Mouse (Mus musculus): ENCODE data around the gene Slk. TPM values are rescaled to one million over a fixed set of nuclear protein-coding genes. Genes with fewer than 3 reads are reported as not detected.

Gene Slk
- polyA plus RNA-seq, 1 experiment from 2014 or later, result 21.1 TPM

DNA sequence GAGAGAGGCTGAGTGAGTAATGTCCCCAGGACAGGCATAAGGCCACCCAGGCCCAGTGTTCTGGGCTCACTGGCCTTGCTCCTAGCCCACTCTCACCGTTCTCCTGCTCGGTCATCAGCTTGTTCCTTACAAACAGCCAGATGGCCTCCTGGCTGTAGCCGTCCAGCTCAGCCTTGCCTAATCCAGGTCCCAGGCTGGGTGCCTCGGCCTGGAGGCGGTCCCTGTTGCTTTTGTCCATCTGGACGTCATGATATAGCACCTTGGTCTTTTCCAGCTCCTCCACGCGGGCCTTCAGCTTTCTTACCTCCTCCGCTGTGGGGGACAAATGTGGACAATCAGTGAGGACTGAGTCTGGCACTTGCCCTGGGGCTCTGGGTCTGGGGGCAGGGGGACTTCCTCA, 88.9 kb downstream of the Slk start:
- no peak for ATAC-seq (replicated peaks; ENCODE audit: low FRiP score, low TSS enrichment, low read depth)
- no peak overlapping the region for H3K9ac ChIP-seq (ENCODE audit: low read length)
- H3K36me3 ChIP-seq (ENCODE audit: control insufficient read depth, insufficient read depth, low read length), result no peaks in the 10 kb centered on the region
- no peaks in the 10 kb centered on the region for H3K4me1 ChIP-seq (replicated peaks; ENCODE audit: control insufficient read depth, insufficient read depth, low read length)
- no peak overlapping the region for H3K4me2 ChIP-seq (ENCODE audit: low read length)
- H3K4me3 ChIP-seq (ENCODE audit: low read depth, low read length), result no peak overlapping the region
- no peak overlapping the region for H3K27ac ChIP-seq (ENCODE audit: low read depth)
- DNase-seq (ENCODE audit: low spot score), result no peak
- no peaks in the 10 kb centered on the region for H3K9me3 ChIP-seq (ENCODE audit: control insufficient read depth, low read length)
- H3K27me3 ChIP-seq (replicated peaks; ENCODE audit: control insufficient read depth, insufficient read depth, low read length), result no peaks in the 10 kb centered on the region
- 69% methylated on average over 9 of the region's 9 CpGs for WGBS

DNA sequence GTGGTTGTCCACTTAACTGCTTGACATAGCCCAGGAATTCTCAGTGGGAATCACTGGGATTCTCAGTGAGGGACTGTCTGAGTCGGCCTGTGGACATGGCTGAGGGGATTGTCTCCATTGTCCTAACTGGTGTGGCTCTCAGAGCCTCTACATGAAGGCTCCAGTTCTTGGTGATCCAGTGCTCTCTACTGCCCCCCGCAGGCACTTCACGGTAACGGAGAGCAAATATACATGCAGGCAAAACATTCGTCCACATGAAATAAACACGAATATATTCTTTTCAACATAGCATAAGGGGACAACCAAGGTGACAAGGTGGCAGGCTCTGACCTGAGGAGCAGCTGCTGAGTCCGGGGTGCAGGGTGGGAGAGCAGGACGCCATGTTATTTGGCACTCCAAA, 94.9 kb downstream of the Slk start:
- H3K27ac ChIP-seq (ENCODE audit: low read depth), result no peak overlapping the region
- no peaks in the 10 kb centered on the region for H3K36me3 ChIP-seq (ENCODE audit: control insufficient read depth, insufficient read depth, low read length)
- 43% methylated on average over 8 of the region's 8 CpGs for WGBS
- no peaks in the 10 kb centered on the region for H3K27me3 ChIP-seq (replicated peaks; ENCODE audit: control insufficient read depth, insufficient read depth, low read length)
- ATAC-seq (replicated peaks; ENCODE audit: low FRiP score, low TSS enrichment, low read depth) (no peak), DNase-seq (ENCODE audit: low spot score) (no peak)
- H3K4me2 ChIP-seq (ENCODE audit: low read length), result no peak overlapping the region
- no peak overlapping the region for H3K9ac ChIP-seq (ENCODE audit: low read length)
- H3K9me3 ChIP-seq (ENCODE audit: control insufficient read depth, low read length), result no peaks in the 10 kb centered on the region
- H3K4me3 ChIP-seq (ENCODE audit: low read depth, low read length), result no peak overlapping the region
- H3K4me1 ChIP-seq (replicated peaks; ENCODE audit: control insufficient read depth, insufficient read depth, low read length), result no peaks in the 10 kb centered on the region

DNA sequence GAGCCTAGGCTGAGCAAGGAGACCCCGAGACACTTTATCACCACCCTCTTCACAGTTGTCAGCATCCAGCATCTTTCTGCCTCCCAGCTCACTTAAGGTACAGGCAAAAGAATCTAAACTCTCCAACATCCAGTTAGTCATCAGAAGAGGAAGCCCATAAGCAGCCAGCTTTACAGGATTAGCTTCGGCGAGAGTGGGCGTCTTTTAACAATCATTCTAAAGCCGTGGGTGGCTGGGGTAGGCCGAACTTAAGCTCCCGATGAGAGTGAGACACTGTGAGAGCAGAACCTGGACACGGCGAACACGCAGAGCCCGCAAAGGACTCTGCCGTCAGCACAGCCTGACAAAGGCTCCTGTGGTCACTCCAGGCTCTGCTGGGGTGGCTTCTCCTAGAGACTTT, 99.2 kb downstream of the Slk start:
- H3K9ac ChIP-seq (ENCODE audit: low read length), result no peak overlapping the region
- H3K36me3 ChIP-seq (ENCODE audit: control insufficient read depth, insufficient read depth, low read length), result no peaks in the 10 kb centered on the region
- DNase-seq (ENCODE audit: low spot score) (no peak), ATAC-seq (replicated peaks; ENCODE audit: low FRiP score, low TSS enrichment, low read depth) (no peak)
- no peak overlapping the region for H3K4me3 ChIP-seq (ENCODE audit: low read depth, low read length)
- H3K9me3 ChIP-seq (ENCODE audit: control insufficient read depth, low read length), result no peaks in the 10 kb centered on the region
- H3K4me1 ChIP-seq (replicated peaks; ENCODE audit: control insufficient read depth, insufficient read depth, low read length), result no peaks in the 10 kb centered on the region
- H3K4me2 ChIP-seq (ENCODE audit: low read length), result no peak overlapping the region
- no peaks in the 10 kb centered on the region for H3K27me3 ChIP-seq (replicated peaks; ENCODE audit: control insufficient read depth, insufficient read depth, low read length)
- H3K27ac ChIP-seq (ENCODE audit: low read depth), result no peak overlapping the region
- 80% methylated on average over 12 of the region's 12 CpGs for WGBS

DNA sequence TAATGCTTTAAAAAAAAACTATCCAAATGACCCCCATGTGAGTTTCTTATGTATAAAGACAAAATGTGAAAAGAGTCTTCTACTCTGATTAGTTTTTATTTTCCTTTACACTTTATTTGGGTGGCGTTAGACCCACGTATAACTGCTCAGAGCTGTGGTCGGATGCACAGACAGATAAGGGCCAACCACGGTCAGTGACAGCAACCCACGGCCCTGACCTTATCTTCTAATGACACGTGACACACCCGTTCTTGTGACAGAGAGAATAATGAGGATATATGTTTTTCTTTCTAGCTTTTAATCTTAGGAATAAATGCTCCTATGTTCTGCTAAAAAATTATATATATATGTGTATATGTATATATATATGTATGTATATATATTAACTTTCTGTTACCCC, 110.1 kb downstream of the Slk start:
- 87% methylated on average over 7 of the region's 7 CpGs for WGBS
- H3K9me3 ChIP-seq (ENCODE audit: control insufficient read depth, low read length), result no peaks in the 10 kb centered on the region
- no peaks in the 10 kb centered on the region for H3K27me3 ChIP-seq (replicated peaks; ENCODE audit: control insufficient read depth, insufficient read depth, low read length)
- H3K36me3 ChIP-seq (ENCODE audit: control insufficient read depth, insufficient read depth, low read length), result no peaks in the 10 kb centered on the region
- DNase-seq (ENCODE audit: low spot score), result no peak
- H3K4me3 ChIP-seq (ENCODE audit: low read depth, low read length), result no peak overlapping the region
- no peaks in the 10 kb centered on the region for H3K4me1 ChIP-seq (replicated peaks; ENCODE audit: control insufficient read depth, insufficient read depth, low read length)
- no peak overlapping the region for H3K9ac ChIP-seq (ENCODE audit: low read length)
- no peak overlapping the region for H3K4me2 ChIP-seq (ENCODE audit: low read length)
- H3K27ac ChIP-seq (ENCODE audit: low read depth), result no peak overlapping the region
- no peak for ATAC-seq (replicated peaks; ENCODE audit: low FRiP score, low TSS enrichment, low read depth)

DNA sequence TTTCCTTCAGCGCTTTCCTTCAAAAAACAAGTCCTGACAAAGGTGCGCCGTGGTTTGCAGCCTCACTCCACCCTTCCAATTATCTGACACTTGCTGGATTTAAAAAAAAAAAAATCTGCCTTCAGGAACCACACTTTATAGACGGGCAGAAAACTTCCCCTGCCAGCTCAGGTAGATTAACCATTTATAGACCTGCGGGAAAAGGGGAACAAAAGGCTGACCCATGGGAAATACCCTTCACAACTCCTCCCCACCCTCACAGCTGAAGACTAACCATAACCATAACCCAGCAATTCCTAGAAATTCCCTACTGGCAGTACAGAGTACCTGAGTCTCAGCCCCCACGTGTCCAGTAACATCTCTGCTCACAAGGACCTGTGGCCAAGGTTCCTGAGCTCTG, 112.5 kb downstream of the Slk start, which contains the start of gene Col17a1:
TSS of gene Col17a1 (minus strand) at position 101 of the 400 bp plus-strand sequence.
- no peak for DNase-seq (ENCODE audit: low spot score)
- no peaks in the 10 kb centered on the region for H3K27me3 ChIP-seq (replicated peaks; ENCODE audit: control insufficient read depth, insufficient read depth, low read length)
- no peaks in the 10 kb centered on the region for H3K4me1 ChIP-seq (replicated peaks; ENCODE audit: control insufficient read depth, insufficient read depth, low read length)
- no peak within 1 kb of the TSS for H3K9ac ChIP-seq (ENCODE audit: low read length)
- no peak within 1 kb of the TSS for H3K27ac ChIP-seq (ENCODE audit: low read depth)
- no peak for ATAC-seq (replicated peaks; ENCODE audit: low FRiP score, low TSS enrichment, low read depth)
- no peak within 1 kb of the TSS for H3K4me3 ChIP-seq (ENCODE audit: low read depth, low read length)
- WGBS, result 69% methylated on average over 6 of the region's 6 CpGs
- no peak within 1 kb of the TSS for H3K4me2 ChIP-seq (ENCODE audit: low read length)
- H3K9me3 ChIP-seq (ENCODE audit: control insufficient read depth, low read length), result no peaks in the 10 kb centered on the region
- H3K36me3 ChIP-seq (ENCODE audit: control insufficient read depth, insufficient read depth, low read length), result no peaks in the 10 kb centered on the region

Other genes starting within 250 kb of the Slk start
- 8.8 and 8.9 TPM in 2 replicates for gene Sh3pxd2a, start 115.3 kb upstream of the Slk start, polyA plus RNA-seq (2014; fragmentation: Nextera tagmentation; extraction: Ambion mirVana)
- gene Stn1, start 42.2 kb upstream of the Slk start, polyA plus RNA-seq (2014; fragmentation: Nextera tagmentation; extraction: Ambion mirVana), result 53.5 and 60.1 TPM in 2 replicates
- gene Col17a1, start 112.4 kb downstream of the Slk start, polyA plus RNA-seq (2014; fragmentation: Nextera tagmentation; extraction: Ambion mirVana), result 0.67 and 1.1 TPM in 2 replicates
- gene Sfr1, start 152.0 kb downstream of the Slk start, polyA plus RNA-seq (2014; fragmentation: Nextera tagmentation; extraction: Ambion mirVana), result 274 and 292 TPM in 2 replicates

All from intestine, embryonic 14.5 days (tissue).